Mouse (Mus musculus) gastrocnemius, postnatal 25 days (tissue): ENCODE results near the gene Ptgr1. TPM values are rescaled to one million over a fixed set of nuclear protein-coding genes. Genes with fewer than 3 reads are reported as not detected.

Experiments used
- DNase-seq: peaks from one replicate; pipeline ENCODE4 v3.0.0; 2022
- long read RNA-seq, 2 experiments: library from polyadenylated mRNA; stranded (forward); transcript quantifications; one replicate each; pipeline ENCODE4 v2.0.0; 2021
- total RNA-seq, 2 experiments: library from RNA; stranded (reverse); gene quantifications; 1 replicate in 1 of 2; 2 replicates in 1 of 2; pipeline ENCODE4 v1.2.3; 2021

Ptgr1 gene
- 1 to 10 TPM; 1.5 to 2.4 TPM for total RNA-seq
- long read RNA-seq, experiment 1, partial matches to known transcripts, result 0 of 2 reads
- long read RNA-seq, experiment 1, other reads (novel, unspliced or antisense), result 1 of 2 reads
- long read RNA-seq, experiment 2, partial matches to known transcripts, result 0 of 2 reads
- long read RNA-seq, experiment 2, other reads (novel, unspliced or antisense), result 1 of 2 reads

GRCm38 (mm10) chr4:58986540-58987190, at the start of gene Ptgr1:
Gene Ptgr1 (minus strand): TSS chr4:58987119.
- peak; percentile 65 for DNase-seq

- no peak for DNase-seq
Measured at GRCm38 (mm10) chr4:59035786-59036350, 48.9 kb upstream of the Ptgr1 start.

GRCm38 (mm10) chr4:59034918-59035785, 48.2 kb upstream of the Ptgr1 start, which contains the start of gene Gng10:
Gene Gng10 (plus strand): TSS chr4:59035088.
- DNase-seq, result peak; percentile 70

- no peak for DNase-seq
Measured at GRCm38 (mm10) chr4:59034325-59034917, 47.5 kb upstream of the Ptgr1 start.

- no peak for DNase-seq
Measured at GRCm38 (mm10) chr4:59016922-59017321, 30.0 kb upstream of the Ptgr1 start.

GRCm38 (mm10) chr4:59015181-59015580, 28.3 kb upstream of the Ptgr1 start:
- no peak for DNase-seq

- DNase-seq, result no peak
Measured at GRCm38 (mm10) chr4:59011446-59011845, 24.5 kb upstream of the Ptgr1 start.

- DNase-seq, result no peak
Measured at GRCm38 (mm10) chr4:59009696-59010095, 22.8 kb upstream of the Ptgr1 start.

GRCm38 (mm10) chr4:59009186-59009585, 22.3 kb upstream of the Ptgr1 start:
- no peak for DNase-seq

GRCm38 (mm10) chr4:59007974-59008373, 21.1 kb upstream of the Ptgr1 start:
- no peak for DNase-seq

GRCm38 (mm10) chr4:59007016-59007415, 20.1 kb upstream of the Ptgr1 start:
- no peak for DNase-seq

- no peak for DNase-seq
Measured at GRCm38 (mm10) chr4:59006211-59006610, 19.3 kb upstream of the Ptgr1 start.

- DNase-seq, result no peak
Measured at GRCm38 (mm10) chr4:59003806-59004200, 16.9 kb upstream of the Ptgr1 start.

GRCm38 (mm10) chr4:59002948-59003805, 16.3 kb upstream of the Ptgr1 start, which contains the start of gene Gm20503:
Gene Gm20503 (plus strand): TSS chr4:59003210.
- peak; percentile 91 for DNase-seq

GRCm38 (mm10) chr4:59000614-59001013, 13.7 kb upstream of the Ptgr1 start:
- DNase-seq, result no peak

GRCm38 (mm10) chr4:58999686-59000085, 12.8 kb upstream of the Ptgr1 start:
- peak; percentile 33 for DNase-seq

GRCm38 (mm10) chr4:58998688-58999087, 11.8 kb upstream of the Ptgr1 start:
- no peak for DNase-seq

- no peak for DNase-seq
Measured at GRCm38 (mm10) chr4:58997081-58997480, 10.2 kb upstream of the Ptgr1 start.

GRCm38 (mm10) chr4:58995251-58995693, 8.4 kb upstream of the Ptgr1 start:
- DNase-seq, result no peak

GRCm38 (mm10) chr4:58994762-58995161, 7.8 kb upstream of the Ptgr1 start, which contains the start of gene Dnajc25:
Gene Dnajc25 (plus strand): TSS chr4:58995062.
- DNase-seq, result no peak

- DNase-seq, result no peak
Measured at GRCm38 (mm10) chr4:58992195-58992594, 5.3 kb upstream of the Ptgr1 start.
